Mouse (Mus musculus): ENCODE results near the gene Rasal3.

Rasal3 gene

DNA sequence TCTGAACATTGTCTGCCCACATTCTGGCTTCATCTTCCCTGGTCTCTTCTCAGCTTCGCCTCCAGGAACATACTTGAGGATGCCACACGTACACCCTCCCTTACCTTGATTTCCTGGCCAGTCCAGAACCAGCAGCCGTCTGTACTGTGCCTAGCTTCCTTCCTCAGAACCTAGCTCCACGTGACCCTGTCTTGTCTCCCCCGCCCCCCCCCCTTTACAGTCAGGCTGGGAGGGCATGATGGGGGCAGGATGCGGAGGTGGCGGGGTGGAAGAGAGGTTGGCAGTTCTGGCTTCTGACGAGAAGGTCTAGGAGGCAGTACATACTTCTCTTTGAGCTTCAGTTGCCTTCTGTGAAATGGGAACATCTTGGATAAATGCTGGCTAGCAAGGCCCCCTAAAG is at the start of gene Rasal3:
Gene Rasal3 (minus strand): TSS at position 167 of the 400 bp plus-strand sequence.
- in situ Hi-C loops (cut with MseI, MboI) = no loop called here

DNA sequence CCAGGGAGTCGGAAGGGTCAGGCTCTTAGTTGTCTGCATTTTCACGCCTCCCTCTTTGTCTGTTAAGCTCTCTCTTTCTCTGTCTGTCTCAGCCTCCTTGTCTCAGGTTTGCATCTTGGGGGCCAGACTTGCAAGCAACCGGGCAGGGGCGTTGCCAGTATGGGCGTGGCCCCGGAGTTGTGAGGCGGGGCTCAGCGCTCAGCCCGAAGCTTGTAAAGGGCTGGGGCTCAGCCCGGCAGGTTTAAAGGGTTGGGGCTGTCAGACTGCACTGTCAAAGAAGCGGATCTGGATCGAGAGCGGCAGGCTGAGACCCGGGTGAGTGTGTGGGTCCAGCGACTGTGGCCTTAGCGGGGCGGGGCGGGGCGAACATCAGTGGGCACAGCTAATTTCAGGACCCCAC is 49.1 kb upstream of the Rasal3 start, which contains the start of gene Cyp4f39:
Gene Cyp4f39 (plus strand): TSS at position 242 of the 400 bp plus-strand sequence.
- in situ Hi-C loops (cut with MseI, MboI) = no loop called here

DNA sequence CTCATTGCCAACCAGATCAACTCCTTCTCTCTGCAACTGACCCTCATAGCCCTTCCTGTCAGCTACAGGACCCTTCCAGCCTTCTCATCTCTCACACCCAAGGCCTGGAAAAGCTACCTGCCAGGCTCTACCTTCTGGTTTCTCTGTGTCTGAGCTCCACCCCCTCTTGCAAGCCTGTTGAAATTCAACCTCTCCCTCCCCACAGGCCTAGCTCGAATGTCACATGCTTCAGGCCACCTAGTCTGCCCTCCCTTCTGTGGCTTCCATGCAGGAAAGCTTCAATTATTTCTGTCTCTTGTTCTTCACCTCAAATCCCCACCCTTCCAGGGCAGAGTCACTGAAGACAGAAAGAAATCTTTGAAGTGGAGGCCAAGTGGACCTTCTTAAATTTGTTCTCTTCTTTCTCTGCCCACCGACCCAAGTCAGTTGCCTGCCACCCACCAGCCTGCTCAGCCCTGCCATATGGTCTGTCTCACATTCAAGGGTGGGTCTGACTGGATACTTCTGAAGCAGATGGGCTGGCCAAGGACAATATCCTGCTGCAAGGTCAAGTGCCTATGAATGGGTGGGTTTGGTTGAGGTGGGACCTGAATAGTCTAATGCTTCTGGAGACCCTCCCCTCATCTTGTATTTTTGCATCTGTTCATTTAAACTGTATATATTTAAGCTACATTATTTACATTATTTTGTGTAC is 47.6 kb upstream of the Rasal3 start:
- in situ Hi-C loops (cut with MseI, MboI) = no loop called here

DNA sequence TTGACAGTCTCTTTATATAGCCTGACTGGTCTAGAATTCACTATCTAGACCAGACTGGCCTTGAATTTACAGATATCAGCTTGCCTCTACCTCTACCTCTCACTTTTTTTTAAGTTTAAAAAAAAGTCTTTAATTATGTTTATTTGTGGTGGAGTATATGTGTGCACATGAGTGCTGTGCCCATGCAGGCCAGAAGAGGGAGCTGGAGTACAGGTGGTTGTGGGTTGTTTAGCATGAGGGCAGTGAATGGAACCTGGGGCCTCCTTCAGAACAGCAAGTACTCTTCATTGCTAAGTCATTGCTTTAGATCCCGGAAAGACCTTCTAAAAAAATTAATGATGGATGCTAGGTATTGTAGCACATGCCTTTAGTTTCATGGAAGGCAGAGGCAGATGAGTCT is 45.7 kb upstream of the Rasal3 start:
- in situ Hi-C loops (cut with MseI, MboI) = no loop called here

DNA sequence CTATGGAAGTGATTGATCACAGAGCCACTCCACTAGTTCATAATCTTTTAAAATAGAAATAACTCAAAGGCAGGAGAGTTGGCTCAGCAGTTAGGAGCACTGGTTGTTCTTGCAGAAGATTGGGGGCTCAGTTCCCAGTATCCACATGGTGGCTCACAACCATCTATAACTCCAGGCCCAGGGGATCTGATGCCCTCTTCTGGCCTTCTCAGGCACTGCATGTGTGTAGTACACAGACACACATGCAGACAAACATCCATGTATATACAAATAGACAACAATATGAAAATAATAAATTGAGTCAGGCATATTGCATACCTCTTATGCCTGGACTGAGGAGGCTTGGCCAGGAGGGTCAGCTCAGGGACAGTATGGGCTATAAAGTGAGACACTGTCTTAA is 43.8 kb upstream of the Rasal3 start:
- in situ Hi-C loops (cut with MseI, MboI) = no loop called here

DNA sequence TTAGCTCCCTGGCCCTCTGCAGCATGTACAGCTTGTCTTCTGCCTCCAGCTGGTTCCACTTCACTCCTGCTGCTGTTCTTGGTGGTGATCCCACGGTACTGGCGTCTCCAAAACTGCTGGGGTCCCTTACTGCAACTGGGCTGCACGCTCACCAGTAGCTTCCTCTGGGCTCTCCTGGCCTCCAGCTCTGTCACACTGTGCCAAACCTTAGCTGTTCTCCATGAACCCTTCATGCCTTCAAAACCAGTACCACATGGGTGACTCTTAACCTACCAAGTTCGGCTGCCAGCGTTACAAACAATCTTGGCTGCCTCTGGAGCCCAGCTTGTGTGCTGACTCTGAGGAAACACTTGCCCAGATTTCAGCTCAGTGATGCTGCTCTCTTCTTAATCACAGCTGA is 41.6 kb upstream of the Rasal3 start:
- in situ Hi-C loops (cut with MseI, MboI) = no loop called here

DNA sequence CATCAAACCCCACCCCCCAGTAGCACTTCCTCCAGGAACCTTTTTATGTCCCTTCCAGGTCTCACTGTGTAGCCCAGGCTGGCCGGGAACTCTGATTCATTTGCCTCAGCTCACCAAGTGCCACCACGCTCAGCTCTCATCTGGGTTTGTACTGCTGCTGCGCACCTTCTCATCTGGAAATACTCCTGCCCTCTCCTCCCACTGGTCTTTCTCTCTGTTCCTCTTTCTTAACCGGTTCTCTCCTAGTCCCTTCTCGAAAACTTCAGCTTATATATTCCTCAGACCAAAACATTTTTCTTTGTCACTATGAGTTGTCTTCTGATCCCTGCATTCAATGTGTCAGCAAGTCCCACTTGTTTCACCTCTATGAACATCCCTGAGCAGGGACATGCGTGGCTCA is 39.9 kb upstream of the Rasal3 start:
- in situ Hi-C loops (cut with MseI, MboI) = no loop called here

DNA sequence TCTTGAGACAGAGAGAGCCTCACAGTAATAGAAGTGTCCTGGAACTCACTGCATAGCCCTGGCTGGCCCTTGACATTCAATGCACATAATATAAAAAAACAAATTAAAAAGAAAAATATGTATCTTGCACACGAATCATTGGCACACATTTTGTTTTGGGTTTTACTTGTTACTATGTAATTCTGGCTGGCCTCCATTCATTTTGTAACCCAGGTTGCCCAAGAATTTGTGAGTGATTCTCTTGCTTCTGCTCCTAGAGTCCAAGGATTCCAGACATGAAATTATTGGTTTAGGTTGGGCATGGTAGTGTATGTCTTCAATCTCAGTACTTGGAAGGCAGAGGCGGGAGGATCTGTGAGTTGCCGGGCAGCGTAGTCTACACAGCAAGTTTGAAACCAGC is 33.7 kb upstream of the Rasal3 start:
- in situ Hi-C loops (cut with MseI, MboI) = no loop called here

DNA sequence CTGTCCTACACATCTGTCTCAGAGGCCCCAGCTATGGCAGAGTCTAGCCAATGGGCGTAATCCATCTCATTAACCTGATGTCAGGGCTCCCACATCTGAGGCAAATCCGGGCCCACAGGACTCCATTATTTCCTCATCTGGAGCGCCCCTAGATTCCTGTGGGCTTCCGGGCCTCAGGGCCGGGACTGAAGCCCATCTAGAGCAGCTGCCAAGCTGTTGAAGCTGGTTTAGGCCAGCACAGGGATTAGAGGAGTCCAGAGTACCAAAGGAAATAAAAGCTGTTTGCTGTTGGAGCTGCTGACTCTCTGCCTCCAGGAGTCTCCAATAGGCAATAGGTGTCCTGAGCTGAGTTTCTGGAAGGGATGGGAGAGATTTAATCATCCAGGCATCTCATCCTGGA is 31.8 kb upstream of the Rasal3 start:
- in situ Hi-C loops (cut with MseI, MboI) = no loop called here

DNA sequence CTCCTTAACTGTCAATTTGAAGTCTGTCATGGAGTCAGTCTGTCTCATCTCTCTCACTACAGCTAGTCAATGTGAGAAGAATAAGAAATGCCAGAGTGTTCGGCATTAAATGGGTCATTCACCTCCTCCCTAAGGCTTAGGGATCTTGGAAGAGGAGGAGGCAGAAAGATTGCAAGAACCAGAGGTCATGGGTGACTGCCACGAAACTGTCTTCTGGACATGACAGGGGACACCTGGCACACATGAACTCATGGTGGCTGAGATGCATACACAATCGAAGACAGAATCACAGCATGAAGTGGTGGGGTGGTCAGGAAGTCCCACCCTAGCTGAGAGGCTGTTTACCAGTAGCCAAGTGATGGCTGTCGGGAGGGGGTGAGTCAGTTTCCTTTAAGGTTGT is 30.9 kb upstream of the Rasal3 start:
- in situ Hi-C loops (cut with MseI, MboI) = loop anchor here in 1 of 2 experiments (5.0 kb wide), 1 partner anchor 87 kb away; no protein-coding TSS in a partner anchor

DNA sequence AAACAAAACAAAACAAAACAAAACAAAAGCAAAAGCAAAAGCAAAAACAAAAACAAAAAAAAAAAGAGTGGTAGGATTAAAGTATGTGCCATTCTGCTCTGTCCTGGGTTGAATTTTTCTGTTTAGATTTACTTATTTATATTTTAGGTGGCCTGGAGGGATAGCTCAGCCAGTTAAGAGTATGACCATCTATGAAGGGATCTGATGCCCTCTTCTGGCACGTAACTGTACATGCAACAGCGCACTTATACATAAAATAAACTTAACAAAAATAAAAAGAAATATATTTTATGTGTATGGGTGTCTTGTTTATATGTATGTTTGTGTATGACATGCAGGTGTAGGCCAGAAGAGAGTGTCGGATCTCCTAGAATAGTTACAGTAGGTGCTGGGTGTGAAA is 28.6 kb upstream of the Rasal3 start:
- in situ Hi-C loops (cut with MseI, MboI) = loop anchor here in 1 of 2 experiments (5.0 kb wide), 1 partner anchor 85 kb away; no protein-coding TSS in a partner anchor

DNA sequence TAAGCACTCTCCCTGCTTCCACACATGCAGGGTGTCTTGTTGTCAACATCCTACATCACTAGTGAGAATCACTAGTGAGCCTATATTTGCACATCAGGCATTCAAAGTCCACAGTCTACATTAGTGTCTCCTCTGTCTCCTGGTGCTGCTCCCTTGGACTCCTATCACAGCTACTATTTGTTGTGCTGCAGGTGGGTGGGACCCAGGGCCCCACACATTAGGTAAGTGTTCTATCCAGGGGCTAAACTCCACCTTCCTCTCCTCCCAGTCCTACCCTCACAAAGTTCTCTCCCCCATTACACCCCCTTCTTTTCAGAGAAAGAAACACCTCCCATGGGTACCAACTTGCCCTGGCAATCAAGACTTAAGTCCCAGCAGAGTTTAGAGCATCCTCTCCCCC is 23.2 kb upstream of the Rasal3 start:
- in situ Hi-C loops (cut with MseI, MboI) = no loop called here

DNA sequence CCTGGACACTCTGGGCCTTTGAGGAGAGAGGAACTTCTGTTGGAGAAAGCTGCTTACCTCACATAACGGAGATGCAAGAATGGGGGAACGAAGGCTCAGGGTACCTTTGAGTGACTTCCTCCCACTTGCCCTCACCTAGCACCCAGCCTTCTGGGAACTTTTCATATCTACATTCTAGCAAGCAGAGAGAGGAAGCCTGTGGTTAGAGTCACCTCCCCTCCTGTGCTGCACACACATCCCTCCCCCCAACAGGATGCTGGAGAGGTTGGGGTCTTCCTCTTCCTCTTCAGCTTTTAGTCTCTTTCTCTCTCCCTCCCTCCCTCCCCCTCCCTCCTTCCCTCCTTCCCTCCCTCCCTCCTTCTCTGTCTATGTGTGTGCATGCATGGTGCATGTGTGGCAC is 20.7 kb upstream of the Rasal3 start, which contains the start of gene Pglyrp2:
Gene Pglyrp2 (minus strand): TSS at position 134 of the 400 bp plus-strand sequence.
- in situ Hi-C loops (cut with MseI, MboI) = no loop called here

DNA sequence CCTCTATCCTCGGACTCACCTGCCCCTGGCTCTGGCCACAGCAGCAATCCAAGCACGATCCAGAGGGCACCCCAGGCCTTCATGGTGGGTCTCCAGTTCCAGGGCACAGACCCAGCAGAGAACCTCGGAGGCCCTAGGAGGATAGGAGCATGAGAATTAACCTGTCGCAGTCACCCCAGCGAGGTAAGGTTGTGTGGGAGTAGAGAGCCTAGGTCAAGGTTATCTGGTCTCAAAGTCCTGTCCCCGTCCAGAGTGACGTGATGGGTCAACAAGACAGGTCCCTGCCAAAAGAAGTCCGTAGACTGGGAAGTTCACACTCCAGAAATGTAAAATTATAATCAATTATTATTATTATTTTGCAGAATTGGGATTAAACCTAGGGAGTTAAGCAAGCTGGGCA is 17.4 kb upstream of the Rasal3 start:
- in situ Hi-C loops (cut with MseI, MboI) = no loop called here

DNA sequence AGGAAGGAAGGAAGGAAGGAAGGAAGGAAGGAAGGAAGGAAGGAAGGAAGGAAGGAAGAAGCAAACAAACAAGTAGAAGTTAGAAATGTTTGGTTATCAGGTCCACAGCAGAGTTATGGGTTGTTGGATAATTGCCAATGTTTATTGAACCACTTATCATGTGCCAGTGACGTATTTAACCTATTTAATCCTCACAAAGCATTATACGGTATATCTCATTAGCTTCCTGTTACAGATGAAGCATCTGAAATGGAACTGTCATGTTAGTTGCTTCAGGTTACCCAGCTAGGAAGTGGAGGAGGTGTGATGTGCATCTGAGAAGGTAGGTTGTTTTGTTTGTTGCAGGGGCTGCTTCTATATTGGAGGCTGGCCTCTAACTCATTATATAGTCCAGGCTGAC is 16.6 kb upstream of the Rasal3 start:
- in situ Hi-C loops (cut with MseI, MboI) = no loop called here

DNA sequence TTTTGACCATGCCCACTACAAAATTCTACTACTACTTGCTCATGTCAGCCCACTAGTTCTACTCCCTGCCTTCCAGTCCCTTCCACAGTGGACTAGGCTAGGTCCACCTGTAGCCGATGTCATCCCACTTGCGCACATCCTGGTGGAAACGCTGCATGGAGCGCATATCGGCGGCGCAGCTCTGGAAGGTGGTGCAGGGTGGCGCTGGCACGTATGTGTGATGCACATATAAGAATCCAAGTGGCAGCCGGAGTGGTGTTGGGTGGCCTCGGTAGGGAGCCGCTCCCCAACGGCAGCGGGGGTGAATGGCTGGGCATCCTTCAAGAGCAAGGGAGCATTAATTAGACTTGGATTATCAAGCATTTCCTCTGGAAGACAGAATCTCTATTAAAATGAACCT is 13.4 kb upstream of the Rasal3 start:
- in situ Hi-C loops (cut with MseI, MboI) = no loop called here

DNA sequence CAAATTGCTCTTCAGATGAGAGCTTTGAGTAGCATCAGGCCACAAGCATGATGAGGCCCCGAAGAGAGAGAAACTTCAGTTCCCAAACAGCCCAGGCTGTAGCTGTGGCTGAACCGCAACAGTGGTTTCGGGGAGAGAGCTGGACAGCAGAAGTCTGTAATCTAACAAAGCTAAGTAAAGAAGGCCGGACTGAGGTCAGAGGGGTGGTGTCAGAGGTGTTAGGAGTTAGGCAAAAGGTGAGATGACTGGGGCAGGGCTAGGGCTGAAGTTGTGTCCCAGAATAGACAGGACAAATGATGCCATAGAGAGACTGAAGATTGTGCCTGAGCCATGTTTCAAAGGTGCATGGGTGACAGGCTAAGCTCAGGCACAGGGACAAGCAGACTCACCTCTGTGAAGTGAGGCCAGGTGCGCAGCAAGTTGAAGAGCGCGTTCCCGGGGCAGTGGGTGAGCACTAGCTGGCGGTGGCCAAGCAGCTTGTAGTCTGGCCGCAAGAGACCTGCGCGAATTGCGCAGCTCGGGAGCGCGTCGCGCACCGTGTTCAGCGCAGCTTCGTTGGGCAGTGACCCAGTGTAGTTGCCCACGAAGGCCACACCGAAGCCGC is 12.1 kb upstream of the Rasal3 start:
- in situ Hi-C loops (cut with MseI, MboI) = no loop called here

DNA sequence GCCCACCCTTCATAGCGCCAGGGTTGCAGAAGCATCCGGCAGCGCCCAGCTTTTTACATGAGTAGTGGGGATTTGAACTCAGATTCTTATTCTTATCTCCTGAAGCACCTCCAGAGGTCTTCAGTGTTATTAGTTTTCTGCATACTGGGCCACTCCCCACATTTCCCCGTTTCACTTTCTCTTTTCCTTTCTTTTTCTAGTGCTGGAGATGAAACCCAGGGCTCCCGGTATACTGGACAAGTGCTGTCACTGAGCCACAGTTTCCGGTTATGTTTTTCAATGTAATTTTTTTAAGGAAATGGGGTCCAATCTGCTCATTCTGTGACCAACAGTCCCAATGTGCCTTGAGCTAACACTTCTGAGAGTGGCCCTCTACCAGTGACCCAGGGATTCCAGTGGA is 8.5 kb upstream of the Rasal3 start:
- in situ Hi-C loops (cut with MseI, MboI) = no loop called here

DNA sequence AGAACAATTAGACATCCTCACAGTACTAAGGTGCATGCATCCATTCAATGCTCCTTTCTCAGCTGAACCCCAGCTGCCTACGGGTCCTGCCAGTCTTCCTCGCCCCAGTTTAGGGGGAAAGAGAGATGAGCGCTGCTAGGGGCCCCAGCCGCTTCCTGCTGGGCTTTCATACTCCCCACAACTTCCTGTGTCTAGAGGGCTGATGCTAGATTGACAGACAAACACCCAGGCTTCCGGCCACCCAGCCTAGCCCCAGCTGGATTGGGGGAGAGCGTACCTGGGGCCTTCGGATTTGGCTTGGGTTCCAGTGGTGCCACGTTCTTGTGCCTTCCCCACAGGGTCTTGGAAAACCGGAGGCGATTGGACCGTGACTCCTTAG is 615 bp downstream of the Rasal3 start:
- in situ Hi-C loops (cut with MseI, MboI) = no loop called here

DNA sequence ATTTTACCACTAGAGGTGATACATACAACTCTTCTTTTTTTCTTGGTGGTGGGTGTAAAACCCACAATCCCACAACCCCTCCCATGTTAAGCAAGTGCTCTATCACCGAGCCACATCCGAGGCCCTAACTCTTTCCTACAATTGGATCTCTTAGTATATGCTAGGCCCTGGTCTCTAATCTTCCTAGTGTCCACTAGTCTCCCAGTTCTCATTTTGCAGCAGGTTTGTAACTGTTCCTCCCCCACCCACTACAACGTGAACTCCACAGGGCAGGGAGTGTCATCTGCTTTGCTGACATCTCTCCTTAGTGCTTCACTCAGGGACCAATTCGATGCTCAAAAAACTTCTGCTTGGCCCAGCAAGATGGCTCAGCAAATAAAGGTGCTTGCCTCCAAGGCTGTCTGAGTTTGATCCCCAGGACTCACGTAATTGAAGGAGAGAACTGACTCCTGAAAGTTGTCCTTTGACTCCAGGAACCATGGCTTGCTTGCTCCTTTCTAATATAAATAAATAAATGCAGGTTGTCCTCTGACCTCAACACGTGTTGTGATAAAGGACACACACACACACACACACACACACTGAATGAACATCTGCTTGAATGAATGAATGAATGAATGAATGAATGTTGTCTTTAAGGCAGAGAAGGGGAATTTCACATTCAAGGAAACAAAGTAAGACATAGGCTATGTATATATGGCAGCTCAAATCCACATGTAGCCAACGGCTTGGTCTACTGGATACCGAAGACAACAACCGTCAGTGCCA is 1.2 kb downstream of the Rasal3 start:
- in situ Hi-C loops (cut with MseI, MboI) = no loop called here

DNA sequence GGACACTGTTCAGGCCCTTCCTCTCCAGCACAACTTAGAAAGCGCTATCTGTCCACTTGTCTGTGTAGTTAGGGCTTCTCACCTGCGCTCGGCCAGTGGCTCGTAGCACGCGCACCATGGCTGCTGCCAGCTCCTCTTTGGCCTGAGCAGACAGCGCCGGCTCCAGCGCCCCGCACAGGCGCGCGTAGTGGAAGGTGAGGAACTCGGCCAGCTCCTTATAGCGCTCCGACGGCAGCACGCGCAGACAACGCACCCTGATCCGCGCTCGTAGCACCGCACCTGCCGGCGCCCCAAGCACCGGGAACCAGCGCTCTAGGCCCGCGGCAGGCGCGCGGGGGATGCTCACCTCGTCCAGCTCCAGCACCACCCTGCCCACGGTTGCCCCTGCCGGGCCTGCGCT is 7.1 kb downstream of the Rasal3 start:
- in situ Hi-C loops (cut with MseI, MboI) = no loop called here

DNA sequence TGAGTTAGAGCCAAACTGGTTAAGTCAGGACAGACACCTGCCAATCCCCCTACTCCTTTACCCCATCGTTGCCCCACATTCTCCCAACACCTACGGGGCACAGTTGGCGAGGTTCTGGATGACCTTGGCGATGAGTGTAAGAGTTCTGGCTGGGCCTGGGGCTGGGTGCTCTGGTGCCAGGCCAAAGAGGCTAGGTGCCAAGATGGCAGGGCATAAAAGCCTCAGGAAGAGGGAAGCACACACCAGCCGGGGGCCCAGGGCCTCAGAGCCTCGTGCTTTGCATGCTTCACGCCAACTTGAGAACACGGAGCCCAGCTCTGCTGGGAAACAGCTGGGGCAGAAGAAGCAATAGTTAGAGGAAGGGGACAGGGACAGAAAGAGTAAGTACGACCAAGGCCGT is 9.4 kb downstream of the Rasal3 start:
- in situ Hi-C loops (cut with MseI, MboI) = no loop called here
